Mouse (Mus musculus) kidney, postnatal 0 days (tissue): ENCODE data around the gene Kctd6. TPM values are rescaled to one million over a fixed set of nuclear protein-coding genes. Genes with fewer than 3 reads are reported as not detected.

ENCODE experiments used
- ATAC-seq: fragments of 200-750 bp; cut with Nextera tagmentation; replicated peaks from 2 replicates; pipeline ENCODE4 v1.8.0; 2017; ENCODE audit warnings: low read depth, moderate number of reproducible peaks, moderate TSS enrichment, moderate library complexity; ENCODE audit not compliant: low FRiP score
- DNase-seq: peaks from one replicate; pipeline ENCODE4 v3.0.0-alpha.2; 2016; ENCODE audit warnings: low spot score
- H3K27ac ChIP-seq: fragments of 300-500 bp; sonication (generic); 2 replicates; pipeline ENCODE4 v1.5.1; 2014; ENCODE audit warnings: mild to moderate bottlenecking
- H3K27me3 ChIP-seq: fragments of 300-500 bp; sonication (generic); 2 replicates; pipeline ENCODE4 v1.6.1; 2014; ENCODE audit warnings: low read length, mixed read lengths; ENCODE audit not compliant: insufficient read depth
- H3K36me3 ChIP-seq: fragments of 300-500 bp; sonication (generic); 2 replicates; pipeline ENCODE4 v1.6.1; 2014; ENCODE audit warnings: low read length, mixed read lengths; ENCODE audit not compliant: insufficient read depth
- H3K4me1 ChIP-seq: fragments of 300-500 bp; sonication (generic); replicated peaks from 2 replicates; pipeline ENCODE4 v1.6.1; 2014; ENCODE audit warnings: antibody characterized with exemption, low read length, mixed read lengths; ENCODE audit not compliant: insufficient read depth
- H3K4me2 ChIP-seq: fragments of 300-500 bp; sonication (generic); 2 replicates; pipeline ENCODE4 v1.6.1; 2014; ENCODE audit warnings: mild to moderate bottlenecking, low read length, moderate library complexity, mixed read lengths
- H3K4me3 ChIP-seq: fragments of 300-500 bp; sonication (generic); replicated peaks from 2 replicates; pipeline ENCODE4 v1.5.1; 2014; ENCODE audit warnings: low read depth, low read length
- H3K9ac ChIP-seq: fragments of 300-500 bp; sonication (generic); 2 replicates; pipeline ENCODE4 v1.6.1; 2014; ENCODE audit warnings: low read depth, low read length
- H3K9me3 ChIP-seq: fragments of 300-500 bp; sonication (generic); replicated peaks from 2 replicates; pipeline ENCODE4 v1.6.1; 2016; ENCODE audit warnings: low read length, inconsistent platforms, mixed read lengths
- CTCF ChIP-seq: IDR thresholded peaks from 2 replicates; pipeline ENCODE4 v1.5.1; 2016; ENCODE audit warnings: antibody characterized with exemption, low read depth, mild to moderate bottlenecking, moderate library complexity
- WGBS: fragments of 180-500 bp; shearing (Covaris S2); extraction: QIAGEN DNeasy Blood & Tissue Kit; methylation state at CpG from one replicate; pipeline ENCODE4 v1.1.7; 2014; 5-methylcytosine and 5-hydroxymethylcytosine counted together
- polyA plus RNA-seq: library from polyadenylated mRNA; unstranded; fragments of >200 nt; fragmentation: Nextera tagmentation; extraction: Ambion mirVana; gene quantifications from 2 replicates; pipeline ENCODE4 v1.2.1, GENCODE M21; 2015

The Kctd6 gene
- polyA plus RNA-seq, 1 experiment from 2014 or later, result 34.1 TPM

DNA sequence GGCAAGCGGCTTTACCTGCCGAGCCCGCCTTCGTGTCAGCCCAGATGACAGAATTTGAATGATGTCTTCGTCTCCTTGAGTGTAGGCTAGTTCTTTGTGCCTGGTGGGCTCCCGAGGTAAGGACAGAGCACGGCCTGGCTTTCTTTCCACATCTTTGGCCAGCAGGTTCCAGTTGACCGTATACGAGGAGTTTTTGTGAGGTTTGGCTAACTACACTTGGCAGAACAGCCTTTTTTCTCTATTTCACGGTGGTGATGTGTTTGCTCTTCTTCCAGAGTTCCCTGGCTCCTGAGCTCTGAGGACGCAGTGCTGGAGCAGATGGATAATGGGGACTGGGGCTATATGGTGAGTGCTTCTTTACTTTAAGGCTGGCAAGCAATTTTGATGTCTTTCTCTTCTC lies 5.9 kb downstream of the Kctd6 start:
- Histone ChIP-seq H3K9ac (no peak overlapping the region), H3K27ac (no peak overlapping the region), H3K4me3 (no peak overlapping the region), H3K4me1 (peaks cover 9% of the 10 kb centered on the region; the same call in 1 of the 2 replicates), H3K27me3 (no peaks in the 10 kb centered on the region), H3K9me3 (no peaks in the 10 kb centered on the region), H3K36me3 (peaks cover 24% of the 10 kb centered on the region; the same call in 1 of the 2 replicates), H3K4me2 (no peak overlapping the region)
- TF ChIP-seq CTCF, result no peak
- WGBS, result 80% methylated on average over 11 of the region's 11 CpGs
- no peak for ATAC-seq
- no peak for DNase-seq

DNA sequence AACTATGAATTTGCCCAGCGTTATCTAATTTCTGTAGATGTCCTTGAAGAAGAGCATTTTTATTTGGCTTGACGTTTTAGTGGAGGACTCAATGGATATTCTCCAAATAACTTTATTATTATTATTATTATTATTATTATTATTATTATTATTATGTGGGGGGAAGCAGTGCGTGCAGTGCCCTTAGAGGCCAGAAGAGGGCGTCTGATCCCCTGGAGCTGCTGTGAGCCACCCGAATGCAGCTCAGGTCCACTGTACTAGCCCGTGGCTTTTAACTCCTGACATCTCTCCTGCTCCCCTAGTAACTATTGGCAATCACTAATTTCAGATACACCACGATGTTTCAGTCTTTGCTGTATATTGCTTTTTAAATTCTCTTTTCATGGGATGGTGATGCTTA lies 6.4 kb downstream of the Kctd6 start:
- H3K9me3 ChIP-seq, result no peaks in the 10 kb centered on the region
- ATAC-seq, result no peak
- H3K36me3 ChIP-seq, result peaks cover 24% of the 10 kb centered on the region; the same call in 1 of the 2 replicates
- H3K4me2 ChIP-seq, result no peak overlapping the region
- H3K27me3 ChIP-seq, result no peaks in the 10 kb centered on the region
- no peak overlapping the region for H3K9ac ChIP-seq
- no peak overlapping the region for H3K4me3 ChIP-seq
- 77% methylated on average over 7 of the region's 7 CpGs for WGBS
- TF ChIP-seq CTCF, result peak; percentile 45; the same call in 1 of the 2 replicates
- no peak overlapping the region for H3K27ac ChIP-seq
- no peak for DNase-seq
- H3K4me1 ChIP-seq, result peaks cover 9% of the 10 kb centered on the region; the same call in 1 of the 2 replicates

DNA sequence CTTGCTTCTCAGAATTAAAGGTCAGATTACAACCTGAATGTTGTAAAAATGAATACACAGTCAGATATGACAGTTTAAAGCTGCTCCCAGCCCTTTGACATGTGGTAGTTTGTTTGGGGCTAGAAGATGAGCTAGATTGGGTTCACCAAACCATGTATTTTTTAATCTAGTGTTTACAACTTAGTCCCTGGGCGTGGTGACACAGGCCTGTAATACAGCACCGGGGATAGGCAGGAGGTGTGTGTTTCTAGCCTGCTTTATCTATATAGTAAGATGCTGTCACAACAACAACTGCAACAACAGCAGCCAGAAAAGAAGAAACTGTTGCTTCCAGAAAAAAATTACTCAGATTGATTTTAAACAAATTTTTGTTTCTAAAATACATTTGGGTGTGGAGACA lies 7.0 kb downstream of the Kctd6 start:
- Histone ChIP-seq H3K27me3 (no peaks in the 10 kb centered on the region), H3K36me3 (peaks cover 24% of the 10 kb centered on the region; the same call in 1 of the 2 replicates), H3K9ac (no peak overlapping the region), H3K4me1 (peaks cover 4% of the 10 kb centered on the region; the same call in 1 of the 2 replicates), H3K9me3 (no peaks in the 10 kb centered on the region), H3K4me3 (no peak overlapping the region), H3K27ac (no peak overlapping the region), H3K4me2 (no peak overlapping the region)
- no peak for ATAC-seq
- TF ChIP-seq CTCF, result no peak
- WGBS, result 96% methylated on average over 2 of the region's 2 CpGs
- DNase-seq, result no peak

DNA sequence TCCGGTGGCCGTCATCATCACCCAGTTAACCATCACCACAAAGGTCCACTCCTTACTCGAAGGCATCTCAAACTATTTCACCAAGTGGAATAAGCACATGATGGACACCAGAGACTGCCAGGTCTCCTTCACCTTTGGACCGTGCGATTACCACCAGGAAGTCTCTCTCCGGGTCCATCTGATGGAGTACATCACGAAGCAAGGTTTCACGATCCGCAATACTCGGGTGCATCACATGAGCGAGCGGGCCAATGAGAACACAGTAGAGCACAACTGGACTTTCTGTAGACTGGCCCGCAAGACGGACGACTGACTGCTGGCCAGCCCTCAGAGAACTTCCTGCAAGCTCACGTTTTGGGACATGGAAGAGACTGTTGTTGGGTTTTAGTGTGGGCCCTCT lies 8.6 kb downstream of the Kctd6 start:
- Histone ChIP-seq H3K9ac (no peak overlapping the region), H3K4me1 (no peaks in the 10 kb centered on the region), H3K4me2 (no peak overlapping the region), H3K36me3 (peaks cover 24% of the 10 kb centered on the region; the same call in 1 of the 2 replicates), H3K27ac (no peak overlapping the region), H3K9me3 (no peaks in the 10 kb centered on the region), H3K4me3 (no peak overlapping the region), H3K27me3 (no peaks in the 10 kb centered on the region)
- DNase-seq (no peak), ATAC-seq (no peak)
- TF ChIP-seq CTCF, result no peak
- 93% methylated on average over 16 of the region's 16 CpGs for whole genome bisulfite sequencing

DNA sequence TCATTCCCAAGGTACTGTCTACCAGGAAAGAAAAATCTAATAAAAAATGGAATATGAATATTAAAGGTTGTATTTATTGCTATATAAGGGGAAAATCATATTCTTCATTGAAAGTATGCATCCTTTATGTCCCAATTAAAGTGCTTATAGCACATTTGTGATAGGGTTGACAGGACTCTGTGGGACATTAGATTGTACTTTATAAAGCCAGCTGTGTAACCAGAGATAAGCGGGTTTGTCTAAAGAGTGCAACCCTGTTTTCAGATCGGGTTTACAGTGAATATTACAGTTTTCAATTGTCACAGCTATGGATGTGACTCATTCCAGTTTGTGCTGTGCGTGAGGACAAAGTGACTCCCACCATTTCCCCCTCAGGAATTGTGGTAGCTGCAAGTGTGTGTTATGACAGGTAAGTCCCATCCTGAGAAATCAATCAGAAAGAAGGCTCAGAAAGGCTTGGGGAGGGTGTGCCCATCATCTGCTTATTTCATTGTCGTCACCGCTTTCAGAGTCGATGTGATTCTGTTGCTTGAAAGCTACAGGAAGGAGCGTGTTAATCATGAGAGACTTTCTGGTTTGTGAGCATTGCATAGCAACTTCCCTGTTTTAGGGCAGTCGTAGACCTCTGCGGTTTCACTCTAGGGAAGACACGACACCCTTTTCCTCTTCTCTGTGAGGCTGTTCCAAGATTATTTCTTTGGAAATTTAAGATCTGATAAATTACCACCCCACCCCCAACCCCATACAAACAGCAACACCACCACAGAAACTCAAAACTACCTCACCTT lies 9.8 kb downstream of the Kctd6 start:
- H3K9ac ChIP-seq, result no peak overlapping the region
- H3K4me2 ChIP-seq, result no peak overlapping the region
- TF ChIP-seq CTCF, result no peak
- no peak overlapping the region for H3K27ac ChIP-seq
- no peak for DNase-seq
- no peaks in the 10 kb centered on the region for H3K4me1 ChIP-seq
- H3K27me3 ChIP-seq, result no peaks in the 10 kb centered on the region
- H3K9me3 ChIP-seq, result no peaks in the 10 kb centered on the region
- no peak overlapping the region for H3K4me3 ChIP-seq
- WGBS, result 81% methylated on average over 10 of the region's 10 CpGs
- ATAC-seq, result no peak
- peaks cover 24% of the 10 kb centered on the region; the same call in 1 of the 2 replicates for H3K36me3 ChIP-seq

DNA sequence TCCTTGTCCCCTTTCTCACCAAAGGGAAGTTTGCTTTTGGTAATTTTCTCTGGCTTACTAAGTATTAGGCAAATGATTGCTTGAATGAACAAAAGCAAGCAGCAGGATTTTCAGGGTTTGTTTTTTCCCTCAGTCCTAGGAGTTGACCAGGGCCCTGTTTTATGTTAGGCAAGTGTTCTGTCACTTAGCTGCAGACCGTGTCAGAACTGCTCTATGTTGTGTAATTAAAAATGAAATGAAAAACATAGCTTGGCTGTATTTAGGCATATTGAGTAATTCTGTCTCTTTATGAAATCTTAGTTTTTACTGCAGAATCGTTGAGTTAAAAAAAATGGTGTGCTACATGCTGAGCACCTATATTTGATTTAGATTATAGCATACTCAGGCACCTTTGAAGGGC lies 10.9 kb downstream of the Kctd6 start:
- H3K36me3 ChIP-seq, result peaks cover 24% of the 10 kb centered on the region; the same call in 1 of the 2 replicates
- no peak overlapping the region for H3K9ac ChIP-seq
- H3K27ac ChIP-seq, result no peak overlapping the region
- H3K27me3 ChIP-seq, result no peaks in the 10 kb centered on the region
- no peak for DNase-seq
- no peak overlapping the region for H3K4me2 ChIP-seq
- ATAC-seq, result no peak
- H3K4me1 ChIP-seq, result no peaks in the 10 kb centered on the region
- no peak overlapping the region for H3K4me3 ChIP-seq
- whole genome bisulfite sequencing, result 77% methylated on average over 2 of the region's 2 CpGs
- TF ChIP-seq CTCF, result no peak
- no peaks in the 10 kb centered on the region for H3K9me3 ChIP-seq
